Mouse (Mus musculus): Measurements from ENCODE around the gene Abi3. TPM values are rescaled to one million over a fixed set of nuclear protein-coding genes. Genes with fewer than 3 reads are reported as not detected.
"Not testable (repeated sequence)": the region's sequence is repeated elsewhere in the genome, so short reads cannot be mapped to it uniquely, and the experiment has no call there.

Gene Abi3
- 51.7 and 60.6 TPM in 2 replicates for polyA plus RNA-seq (2012; ENCODE audit: insufficient read depth, insufficient read length, missing spikeins)

GRCm38 (mm10) chr11:95842074-95842681 is at the start of gene Abi3:
Abi3 (minus strand) TSS chr11:95842476.
- peak within 1 kb of the TSS; percentile 58 for H3K4me3 ChIP-seq (ENCODE audit: insufficient read depth, low read length)
- TF ChIP-seq CTCF (IDR thresholded peaks at IDR 0.05; ENCODE audit: low read depth, low read length) (no peak), POLR2A (IDR thresholded peaks at IDR 0.05; ENCODE audit: borderline replicate concordance, low read depth, low read length) (no peak; the same call in 1 of the 2 replicates)
- peak within 1 kb of the TSS; percentile 88 for H3K27ac ChIP-seq (ENCODE audit: insufficient read depth, low read depth, low read length)
- peaks cover 67% of the 10 kb centered on the region for H3K4me1 ChIP-seq (ENCODE audit: control insufficient read depth, insufficient read depth, low read length)

GRCm38 (mm10) chr11:95890462-95891051 is 48.3 kb upstream of the Abi3 start:
- no peak for TF ChIP-seq CTCF (IDR thresholded peaks at IDR 0.05; ENCODE audit: low read depth, low read length)
- TF ChIP-seq POLR2A (IDR thresholded peaks at IDR 0.05; ENCODE audit: borderline replicate concordance, low read depth, low read length): no peak
- no peak overlapping the region for H3K4me3 ChIP-seq (ENCODE audit: insufficient read depth, low read length)
- H3K27ac ChIP-seq (ENCODE audit: insufficient read depth, low read depth, low read length): no peak overlapping the region
- H3K4me1 ChIP-seq (ENCODE audit: control insufficient read depth, insufficient read depth, low read length): no peaks in the 10 kb centered on the region

- not testable (repeated sequence) for H3K27ac ChIP-seq (ENCODE audit: insufficient read depth, low read depth, low read length); H3K4me1 ChIP-seq (ENCODE audit: control insufficient read depth, insufficient read depth, low read length); H3K4me3 ChIP-seq (ENCODE audit: insufficient read depth, low read length)
These were observed 37.6 kb upstream of the Abi3 start for GRCm38 (mm10) chr11:95879861-95880260.

GRCm38 (mm10) chr11:95876296-95876695 is 34.0 kb upstream of the Abi3 start:
- no peak for TF ChIP-seq POLR2A (IDR thresholded peaks at IDR 0.05; ENCODE audit: borderline replicate concordance, low read depth, low read length)
- TF ChIP-seq CTCF (IDR thresholded peaks at IDR 0.05; ENCODE audit: low read depth, low read length): peak; percentile 62
- Histone ChIP-seq H3K4me3 (ENCODE audit: insufficient read depth, low read length) (no peak overlapping the region), H3K27ac (ENCODE audit: insufficient read depth, low read depth, low read length) (no peak overlapping the region), H3K4me1 (ENCODE audit: control insufficient read depth, insufficient read depth, low read length) (no peaks in the 10 kb centered on the region)

GRCm38 (mm10) chr11:95875804-95876203 is 33.5 kb upstream of the Abi3 start:
- Histone ChIP-seq H3K27ac (ENCODE audit: insufficient read depth, low read depth, low read length) (no peak overlapping the region), H3K4me3 (ENCODE audit: insufficient read depth, low read length) (no peak overlapping the region), H3K4me1 (ENCODE audit: control insufficient read depth, insufficient read depth, low read length) (no peaks in the 10 kb centered on the region; the same call in 1 of the 2 replicates)
- TF ChIP-seq CTCF (IDR thresholded peaks at IDR 0.05; ENCODE audit: low read depth, low read length) (no peak), POLR2A (IDR thresholded peaks at IDR 0.05; ENCODE audit: borderline replicate concordance, low read depth, low read length) (no peak)

GRCm38 (mm10) chr11:95869918-95870470 is 27.7 kb upstream of the Abi3 start:
- Histone ChIP-seq H3K27ac (ENCODE audit: insufficient read depth, low read depth, low read length) (peak overlapping the region; percentile 94), H3K4me1 (ENCODE audit: control insufficient read depth, insufficient read depth, low read length) (peaks cover 23% of the 10 kb centered on the region), H3K4me3 (ENCODE audit: insufficient read depth, low read length) (no peak overlapping the region)
- no peak for TF ChIP-seq POLR2A (IDR thresholded peaks at IDR 0.05; ENCODE audit: borderline replicate concordance, low read depth, low read length)
- no peak for TF ChIP-seq CTCF (IDR thresholded peaks at IDR 0.05; ENCODE audit: low read depth, low read length)

GRCm38 (mm10) chr11:95869442-95869841 is 27.2 kb upstream of the Abi3 start:
- no peak for TF ChIP-seq POLR2A (IDR thresholded peaks at IDR 0.05; ENCODE audit: borderline replicate concordance, low read depth, low read length)
- Histone ChIP-seq H3K4me3 (ENCODE audit: insufficient read depth, low read length) (no peak overlapping the region), H3K4me1 (ENCODE audit: control insufficient read depth, insufficient read depth, low read length) (peaks cover 23% of the 10 kb centered on the region), H3K27ac (ENCODE audit: insufficient read depth, low read depth, low read length) (peak overlapping the region; percentile 94)

- no peak overlapping the region for H3K27ac ChIP-seq (ENCODE audit: insufficient read depth, low read depth, low read length)
- no peak overlapping the region for H3K4me3 ChIP-seq (ENCODE audit: insufficient read depth, low read length)
- peaks cover 12% of the 10 kb centered on the region for H3K4me1 ChIP-seq (ENCODE audit: control insufficient read depth, insufficient read depth, low read length)
- no peak for TF ChIP-seq POLR2A (IDR thresholded peaks at IDR 0.05; ENCODE audit: borderline replicate concordance, low read depth, low read length)
- no peak for TF ChIP-seq CTCF (IDR thresholded peaks at IDR 0.05; ENCODE audit: low read depth, low read length)
These were observed 19.1 kb upstream of the Abi3 start for GRCm38 (mm10) chr11:95861397-95861796.

GRCm38 (mm10) chr11:95860071-95860490 is 17.8 kb upstream of the Abi3 start:
- peak overlapping the region; percentile 72 for H3K4me3 ChIP-seq (ENCODE audit: insufficient read depth, low read length)
- TF ChIP-seq CTCF (IDR thresholded peaks at IDR 0.05; ENCODE audit: low read depth, low read length): no peak
- TF ChIP-seq POLR2A (IDR thresholded peaks at IDR 0.05; ENCODE audit: borderline replicate concordance, low read depth, low read length): no peak
- H3K4me1 ChIP-seq (ENCODE audit: control insufficient read depth, insufficient read depth, low read length): peaks cover 12% of the 10 kb centered on the region
- H3K27ac ChIP-seq (ENCODE audit: insufficient read depth, low read depth, low read length): peak overlapping the region; percentile 80; the same call in 1 of the 2 replicates

- H3K4me3 ChIP-seq (ENCODE audit: insufficient read depth, low read length): peak overlapping the region; percentile 72
- peaks cover 12% of the 10 kb centered on the region for H3K4me1 ChIP-seq (ENCODE audit: control insufficient read depth, insufficient read depth, low read length)
- TF ChIP-seq POLR2A (IDR thresholded peaks at IDR 0.05; ENCODE audit: borderline replicate concordance, low read depth, low read length): no peak
- TF ChIP-seq CTCF (IDR thresholded peaks at IDR 0.05; ENCODE audit: low read depth, low read length): no peak
- peak overlapping the region; percentile 80 for H3K27ac ChIP-seq (ENCODE audit: insufficient read depth, low read depth, low read length)
These were observed 17.2 kb upstream of the Abi3 start for GRCm38 (mm10) chr11:95859468-95859855.
